Mouse (Mus musculus) kidney, postnatal 10 days (tissue): ENCODE measurements around the gene Kirrel3.

Experiments
- DNase-seq: peaks from one replicate; pipeline ENCODE4 v3.0.0; 2021; ENCODE audit warnings: mixed read lengths

Kirrel3 gene

DNA sequence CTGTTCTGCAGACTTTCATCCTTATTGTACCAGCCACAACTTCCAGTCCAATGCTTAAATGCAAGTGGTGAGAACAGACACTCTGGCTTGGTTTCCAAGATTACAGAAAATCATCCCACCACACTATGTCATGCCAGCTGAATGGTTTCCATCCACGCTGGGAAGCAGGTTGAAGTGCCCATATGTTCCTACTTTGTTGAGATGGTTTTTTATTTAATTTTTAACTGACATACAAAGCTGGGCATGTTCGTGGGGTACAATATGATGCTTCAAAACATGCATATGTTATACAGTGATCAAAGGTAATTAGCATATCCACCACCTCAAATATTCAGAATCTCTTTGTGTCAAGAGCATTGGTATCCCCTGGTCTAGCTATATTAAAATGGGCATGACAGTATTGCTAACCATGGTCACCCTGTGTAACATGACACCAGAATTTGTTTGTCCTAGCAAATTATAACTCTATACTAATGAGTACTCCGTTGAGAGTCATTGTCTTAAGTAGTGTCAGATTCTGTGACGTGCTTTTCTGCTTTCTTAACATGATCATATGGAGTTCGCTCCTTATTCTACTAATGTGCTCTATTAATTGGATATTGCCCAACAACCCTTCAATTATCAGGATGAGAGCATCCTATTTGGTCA lies 472.6 kb downstream of the Kirrel3 start:
- no peak for DNase-seq

DNA sequence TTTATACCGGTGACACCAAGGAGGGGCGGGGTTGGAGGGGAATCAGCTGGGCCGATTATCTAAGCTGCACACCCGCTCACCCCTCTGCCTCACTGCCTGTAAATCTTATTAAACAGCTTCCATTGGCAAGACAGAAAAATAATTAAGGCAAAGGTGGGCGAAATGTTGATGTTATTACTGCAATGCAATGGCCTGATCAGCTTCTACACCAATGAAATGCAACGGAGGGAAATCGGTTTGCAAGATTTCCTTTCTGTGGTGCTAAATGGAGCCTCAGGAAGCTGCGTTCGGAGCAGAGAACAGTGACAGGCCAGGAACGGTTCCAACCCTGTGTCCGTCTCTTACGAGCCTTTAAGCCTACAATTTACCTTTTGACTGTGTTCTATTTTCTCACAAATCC lies 475.0 kb downstream of the Kirrel3 start:
- no peak for DNase-seq

DNA sequence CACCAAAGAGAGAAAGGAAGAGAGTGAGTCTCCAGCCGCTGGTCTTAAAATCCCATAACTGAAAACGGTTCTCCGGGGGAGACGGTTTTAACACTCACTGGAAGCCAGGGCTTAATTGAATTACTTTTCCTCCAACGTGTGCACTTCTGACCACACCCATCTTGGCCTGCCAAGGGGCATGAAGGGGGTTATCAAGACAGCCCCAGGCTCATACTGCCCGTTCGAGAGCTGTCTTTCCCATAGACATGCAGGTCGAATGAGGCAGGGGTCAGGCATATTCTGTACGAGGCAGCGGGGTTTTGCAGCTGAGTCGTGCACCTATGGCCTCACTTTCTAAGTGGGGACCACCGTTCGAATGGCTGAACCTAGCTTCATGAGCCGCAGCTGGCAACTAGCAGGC lies 475.5 kb downstream of the Kirrel3 start:
- DNase-seq, result no peak

DNA sequence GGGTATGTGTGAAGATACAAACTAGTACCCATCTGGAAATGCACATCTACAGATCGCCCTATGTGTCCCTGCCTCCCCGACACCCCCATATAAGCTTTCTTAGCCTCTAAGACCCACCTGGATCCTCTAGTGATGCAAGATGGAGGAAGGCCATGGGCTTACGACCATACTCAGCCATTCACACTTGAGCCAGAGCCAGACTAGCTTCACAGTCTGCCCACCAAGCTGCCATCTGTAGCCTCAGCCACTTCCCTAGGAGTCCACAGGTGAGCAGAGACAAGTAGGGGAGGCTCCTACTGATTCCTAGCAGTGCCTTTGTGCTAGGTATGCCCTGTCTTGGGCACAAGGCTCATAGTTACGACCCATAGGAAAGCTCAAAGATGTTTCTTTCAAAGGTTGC lies 476.6 kb downstream of the Kirrel3 start:
- no peak for DNase-seq

DNA sequence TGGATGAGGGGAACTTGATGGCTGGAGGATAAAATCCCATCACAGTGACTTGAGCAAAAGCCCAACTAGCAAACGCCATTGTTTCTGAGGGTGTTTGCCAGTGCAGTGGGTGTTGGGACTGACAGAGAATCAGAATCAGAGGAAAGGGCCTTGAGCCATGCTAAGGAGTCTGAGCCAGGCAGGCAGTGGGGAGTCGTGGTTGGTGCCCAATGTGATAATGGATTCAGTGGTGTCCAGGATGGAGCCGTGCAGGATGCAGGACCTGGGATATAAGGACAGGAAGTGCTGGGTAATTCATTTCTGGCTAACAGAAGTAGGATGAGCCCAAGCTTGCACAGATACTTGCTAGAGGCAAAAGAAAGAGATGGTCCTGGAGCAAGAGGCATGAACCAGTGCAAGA lies 477.9 kb downstream of the Kirrel3 start:
- DNase-seq, result no peak

DNA sequence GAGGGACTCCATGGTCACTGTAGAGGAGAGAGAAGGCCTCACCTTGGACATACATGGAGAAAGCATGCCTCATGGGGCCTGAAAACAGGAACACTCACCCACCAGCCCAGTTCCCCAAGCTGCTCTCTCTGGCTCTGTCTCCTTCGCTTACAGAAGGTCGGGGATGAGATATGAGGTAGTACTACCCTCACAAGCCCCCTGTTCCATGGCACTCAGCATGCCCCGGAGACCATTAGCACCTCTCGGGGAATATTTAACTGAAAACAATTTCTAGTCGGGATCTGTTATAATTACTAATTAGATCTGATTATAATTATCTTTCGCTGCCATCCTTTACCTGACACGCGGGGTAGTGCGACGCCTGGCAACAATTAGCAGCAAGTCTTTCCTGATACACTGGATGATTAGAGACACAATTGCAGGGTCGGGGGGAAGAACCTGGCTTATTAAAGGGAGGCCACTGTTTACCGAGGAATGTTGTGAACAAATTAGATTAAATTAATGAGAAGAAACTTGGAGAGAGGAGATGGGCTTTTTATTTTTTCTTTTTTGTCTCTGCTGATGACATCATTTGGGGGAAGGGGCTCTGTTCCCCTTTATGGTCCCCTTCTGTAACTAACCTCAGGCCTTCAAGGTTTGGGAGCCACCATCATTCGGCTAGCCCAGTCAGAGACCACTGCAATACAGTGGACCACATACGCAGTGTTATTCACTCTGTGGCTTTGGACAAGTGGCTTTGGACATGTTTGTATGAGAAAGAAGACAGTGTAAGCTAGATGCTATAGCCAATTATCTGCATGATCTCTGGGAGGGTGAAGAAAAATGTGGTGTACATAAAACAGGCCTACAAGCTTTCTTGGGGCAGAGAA lies 478.7 kb downstream of the Kirrel3 start:
- DNase-seq, result no peak

- no peak for DNase-seq
Measured at GRCm38 (mm10) chr9:34965041-34965415, 479.3 kb downstream of the Kirrel3 start.

DNA sequence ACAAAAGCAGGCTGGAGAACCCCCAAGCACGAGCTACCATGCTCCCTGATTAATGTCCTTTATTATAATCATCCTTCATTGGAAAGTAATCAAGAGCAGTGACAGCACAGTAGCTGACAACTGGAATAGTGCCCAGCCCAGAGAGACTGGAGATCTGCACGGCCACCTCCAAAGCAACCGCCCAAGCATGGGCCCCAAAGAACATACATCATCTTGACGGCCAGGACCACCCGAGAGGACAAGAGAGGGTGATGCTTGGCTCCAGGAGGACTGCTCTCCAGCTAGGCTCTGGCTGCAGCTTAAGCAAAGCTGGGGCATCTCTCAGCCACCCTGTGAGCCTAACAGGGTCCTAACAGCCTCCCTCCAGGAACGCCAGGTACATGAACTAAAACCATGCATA lies 482.1 kb downstream of the Kirrel3 start:
- DNase-seq, result no peak

DNA sequence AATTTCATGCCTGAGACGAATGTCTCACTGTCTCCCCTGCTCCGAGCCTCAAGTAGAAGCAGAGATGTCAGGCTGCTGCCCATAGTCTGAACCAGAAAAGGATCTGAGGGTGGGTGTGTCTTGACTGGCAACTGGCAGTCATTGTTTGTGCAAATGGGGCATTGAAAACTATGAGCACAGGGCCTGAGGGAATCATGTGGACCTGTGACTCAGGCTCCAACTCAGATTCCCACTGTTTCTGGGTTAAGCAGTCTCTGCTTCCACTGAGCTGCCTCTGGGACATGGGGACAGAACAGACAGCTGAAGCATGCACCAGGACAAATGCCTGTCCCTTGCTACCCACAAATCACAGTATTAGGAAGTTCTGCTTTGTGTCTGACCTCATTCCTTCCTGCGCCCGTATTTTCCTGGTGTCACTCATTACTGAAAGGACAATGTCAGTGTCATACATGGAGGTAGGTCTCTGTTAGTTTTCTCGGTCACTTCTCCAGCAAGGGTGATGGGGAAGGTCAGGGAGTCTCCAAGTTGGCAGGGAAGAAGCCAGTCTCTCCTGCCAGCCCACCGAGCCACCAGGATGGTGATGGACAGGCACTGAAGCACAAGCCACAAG lies 484.3 kb downstream of the Kirrel3 start:
- DNase-seq, result no peak

DNA sequence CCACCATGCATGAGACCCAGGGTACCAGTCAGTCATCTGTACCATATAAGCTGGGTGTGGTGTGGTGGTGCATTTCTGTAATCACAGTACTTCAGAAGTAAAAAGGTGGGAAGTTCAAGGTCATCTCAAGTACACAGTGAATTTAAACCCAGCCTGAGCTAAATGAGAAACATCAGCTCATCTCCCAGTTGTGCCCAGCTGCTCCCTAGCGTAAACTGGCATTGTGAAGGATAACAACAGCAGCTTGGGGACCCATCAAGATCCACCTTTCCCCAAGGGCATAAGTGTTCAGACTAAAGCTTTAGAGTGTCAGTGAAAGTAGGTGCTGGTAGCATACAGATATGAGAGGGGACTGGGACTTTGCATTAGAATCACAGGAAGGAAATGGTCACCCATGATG lies 488.6 kb downstream of the Kirrel3 start:
- no peak for DNase-seq

DNA sequence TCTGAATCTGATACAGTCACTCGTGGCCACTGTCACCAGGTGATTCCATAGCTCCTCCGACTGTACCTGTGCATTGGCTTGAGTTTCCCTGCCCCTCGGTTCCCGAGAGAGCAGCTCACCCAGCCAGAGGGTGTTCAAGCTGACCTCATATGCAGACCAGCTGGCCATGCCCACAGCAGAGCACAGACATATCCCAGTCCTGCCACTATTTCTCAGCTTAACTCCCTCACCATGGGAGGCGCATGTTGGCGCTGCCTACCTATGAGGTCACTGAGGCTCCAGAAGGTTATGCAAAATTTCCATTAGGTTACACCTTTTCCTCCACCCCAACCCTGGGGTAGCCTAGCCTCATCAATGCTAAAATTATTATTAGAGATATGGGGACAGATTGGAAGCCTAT lies 489.6 kb downstream of the Kirrel3 start:
- no peak for DNase-seq

DNA sequence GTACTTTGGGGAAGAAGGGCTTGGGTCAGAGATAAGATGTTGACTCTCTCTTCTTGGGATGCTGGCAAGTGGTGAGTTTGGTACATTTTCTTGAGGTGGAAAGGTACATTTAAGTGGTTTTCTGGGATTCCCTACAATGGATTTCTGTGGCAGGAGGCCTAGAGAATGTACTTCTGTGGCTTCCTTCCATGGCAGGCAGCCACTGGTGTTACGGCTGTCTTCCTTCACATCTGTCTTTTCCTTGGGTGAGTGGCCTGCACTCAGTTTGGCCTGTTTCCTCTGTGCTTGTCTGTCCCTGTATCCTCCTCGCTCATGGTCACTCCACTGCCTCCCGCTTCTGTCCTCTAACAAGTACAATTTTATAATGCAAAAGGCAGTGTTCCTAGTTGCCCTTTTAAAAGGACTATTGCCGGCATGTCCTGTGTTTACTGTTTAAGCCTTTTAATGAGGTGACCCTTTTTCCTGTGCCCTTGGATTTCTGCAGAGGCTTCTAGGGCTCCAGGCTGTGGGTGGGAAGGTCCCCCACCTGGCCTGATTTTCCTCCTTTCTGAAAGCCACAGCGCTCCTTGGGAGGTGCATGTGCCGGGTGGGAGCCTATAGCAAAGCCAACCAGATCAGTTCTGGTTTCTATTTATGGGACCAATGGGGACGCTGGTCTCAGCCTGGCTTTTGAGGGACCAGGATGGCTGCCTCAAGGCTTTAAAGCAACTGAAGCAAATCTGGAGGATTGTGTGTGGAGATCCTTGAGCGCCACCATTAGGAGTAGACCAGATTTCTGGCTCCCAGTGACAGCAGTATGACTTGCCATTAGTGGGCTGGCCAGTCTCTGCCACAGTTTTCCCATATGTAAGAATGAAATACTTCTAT lies 491.1 kb downstream of the Kirrel3 start:
- peak; percentile 41 for DNase-seq

DNA sequence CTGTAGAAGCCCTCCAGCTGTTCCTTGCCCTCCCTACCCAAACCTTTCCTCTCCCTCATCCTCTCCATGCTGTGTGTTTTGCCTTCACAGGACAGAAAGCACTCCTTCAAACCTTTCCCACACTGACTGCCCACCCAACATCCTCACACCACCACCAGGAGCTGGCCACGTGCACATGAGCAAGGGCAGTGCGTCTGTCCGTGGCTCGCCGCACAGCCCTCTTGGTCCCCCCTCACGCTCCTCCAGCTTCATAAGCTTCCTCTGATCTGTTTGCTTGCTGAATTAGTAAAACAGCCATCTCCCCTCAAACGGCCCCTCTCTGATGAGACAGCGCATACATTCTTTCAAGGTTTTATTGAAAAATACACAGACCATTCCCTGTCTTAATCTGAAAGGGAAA lies 492.0 kb downstream of the Kirrel3 start:
- no peak for DNase-seq

DNA sequence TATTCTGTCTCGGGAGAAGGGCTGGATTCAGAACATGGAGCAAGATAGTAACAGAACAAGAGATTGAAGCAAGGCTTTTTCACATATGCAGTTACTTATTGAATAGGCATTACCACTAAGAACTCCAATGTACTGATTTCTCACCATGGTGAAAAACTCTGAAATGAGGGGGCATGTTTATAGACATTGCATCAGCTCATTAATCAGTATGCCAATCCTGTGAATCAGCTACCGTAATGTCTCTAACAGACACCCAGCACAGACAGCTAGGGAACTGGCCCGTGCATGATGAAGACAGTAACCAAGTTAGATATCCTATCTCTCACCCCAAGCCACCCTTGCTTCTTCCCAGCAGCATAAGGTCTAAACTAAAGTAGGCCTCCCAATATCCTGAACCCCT lies 492.5 kb downstream of the Kirrel3 start:
- DNase-seq, result no peak

DNA sequence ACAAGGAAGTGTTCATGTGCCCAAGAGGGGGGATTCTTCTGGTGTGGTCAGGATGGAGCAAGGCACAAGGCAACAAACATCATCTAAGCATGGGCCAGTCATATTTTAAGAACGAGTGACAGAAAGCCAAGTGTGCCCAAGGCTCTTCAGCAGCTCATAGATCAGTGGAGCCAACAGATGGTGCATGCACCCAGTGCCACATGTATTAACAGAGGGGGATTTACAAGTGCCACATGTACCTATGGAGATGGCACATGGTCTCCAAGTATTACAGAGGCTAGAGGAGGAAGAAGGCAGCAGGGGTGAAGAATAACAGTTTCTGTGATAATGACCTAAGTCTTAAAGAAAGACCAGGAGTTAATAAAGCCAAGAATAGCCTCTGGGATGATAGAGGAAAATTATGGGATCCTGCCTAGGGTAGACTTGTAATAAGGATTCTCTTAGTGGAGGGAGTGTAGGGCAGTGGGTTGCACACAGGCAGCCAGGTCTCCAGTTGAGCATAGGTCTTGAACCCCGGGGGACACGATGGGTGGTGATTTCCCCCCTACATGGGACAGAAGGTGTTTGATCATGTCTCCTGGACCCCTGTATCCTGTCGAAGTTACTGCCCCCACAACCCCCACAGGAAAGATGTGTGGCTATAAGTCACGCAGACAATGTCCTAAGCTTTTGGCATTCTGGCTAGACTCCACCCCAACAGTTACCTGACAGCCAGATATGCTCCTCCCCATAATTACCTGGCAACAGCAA lies 495.0 kb downstream of the Kirrel3 start:
- DNase-seq, result no peak

- peak; percentile 50 for DNase-seq
Measured at GRCm38 (mm10) chr9:34983513-34984462, 498.1 kb downstream of the Kirrel3 start.

DNA sequence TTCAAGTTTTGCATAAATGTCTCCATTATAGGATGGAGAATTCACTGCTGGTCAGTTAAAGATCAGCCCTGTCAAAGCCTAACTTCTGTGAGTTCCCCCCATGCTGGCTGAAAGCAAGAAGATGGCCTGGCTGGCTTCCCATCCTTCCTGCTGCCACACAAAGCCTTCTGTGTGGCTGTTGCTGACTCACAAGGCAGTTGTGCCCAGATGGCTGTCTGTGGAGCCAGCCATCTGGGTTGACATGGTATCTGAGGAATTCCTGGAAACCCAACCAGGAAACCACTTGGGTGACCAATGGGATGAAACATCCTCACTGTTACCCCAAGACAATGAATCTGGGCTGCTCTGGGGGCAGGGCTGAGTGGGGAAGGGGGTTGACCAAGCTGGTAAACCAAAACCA lies 500.5 kb downstream of the Kirrel3 start:
- DNase-seq, result no peak

- no peak for DNase-seq
Measured at GRCm38 (mm10) chr9:34987422-34988148, 501.9 kb downstream of the Kirrel3 start.

DNA sequence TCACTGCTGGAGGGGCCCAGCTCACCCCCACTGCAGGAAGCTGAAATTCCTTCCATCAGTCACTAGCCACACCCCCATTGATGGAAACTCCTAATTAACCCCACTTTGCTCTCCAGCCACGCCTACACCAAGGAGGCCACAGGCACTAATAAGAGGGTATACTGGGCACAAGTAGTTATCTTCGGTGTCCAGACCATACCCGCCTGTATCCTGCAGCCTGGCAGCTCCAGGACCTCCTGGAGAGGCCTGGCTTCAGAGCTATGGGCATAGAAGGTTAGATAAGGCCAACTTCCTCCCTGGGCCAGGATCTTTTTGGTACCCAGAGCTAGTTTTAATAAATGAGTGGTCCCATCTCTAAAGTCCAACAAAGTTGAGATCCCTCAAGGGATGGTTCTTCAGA lies 503.0 kb downstream of the Kirrel3 start:
- no peak for DNase-seq

GRCm38 (mm10) chr9:34992201-34992600 lies 506.5 kb downstream of the Kirrel3 start:
- DNase-seq, result peak; percentile 32
